Mouse (Mus musculus): Measurements from ENCODE around the gene Hoxb9. TPM values are rescaled to one million over a fixed set of nuclear protein-coding genes. Genes with fewer than 3 reads are reported as not detected.

Hoxb9 gene
- total and polyA plus RNA-seq, 2 experiments, result not detected

DNA sequence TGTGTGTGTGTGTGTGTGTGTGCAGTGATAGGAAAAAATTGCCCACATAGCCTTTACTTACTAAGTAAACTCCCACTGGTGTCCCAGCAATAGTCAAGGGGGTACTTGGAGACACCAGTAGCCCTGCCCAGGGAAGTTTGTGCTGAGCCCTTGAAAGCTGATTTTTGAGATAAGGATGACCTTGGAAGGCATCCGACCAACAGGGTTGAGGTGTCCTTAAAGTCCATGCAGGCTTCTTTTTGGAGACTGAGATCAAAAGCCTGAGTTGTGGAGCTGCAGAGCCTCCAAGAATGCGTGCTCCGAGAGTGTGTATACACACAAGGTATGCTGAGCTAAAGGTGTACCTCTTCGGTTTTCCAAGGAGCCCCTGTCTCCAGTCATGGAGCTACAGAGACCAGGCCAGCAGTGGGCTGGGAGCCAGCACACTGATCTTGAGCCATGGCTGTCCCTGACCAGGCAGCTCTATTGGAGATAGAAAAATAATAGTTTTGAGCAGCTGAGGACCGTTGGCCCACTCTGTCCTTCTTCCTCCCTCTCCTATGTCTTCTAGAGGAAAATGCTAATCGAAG is 8.9 kb upstream of the Hoxb9 start:
- no peaks in the 10 kb centered on the region for H3K36me3 ChIP-seq (ENCODE audit: control insufficient read depth, insufficient read depth, low read length)
- no peak overlapping the region for H3K4me3 ChIP-seq (ENCODE audit: insufficient read depth, low read depth, low read length)
- WGBS, result 13% methylated on average over 6 of the region's 6 CpGs
- no peak overlapping the region for H3K9ac ChIP-seq (ENCODE audit: low read depth, low read length)
- H3K27me3 ChIP-seq (ENCODE audit: control insufficient read depth, insufficient read depth, low read length), result peaks cover 19% of the 10 kb centered on the region; the same call in 1 of the 2 replicates
- H3K27ac ChIP-seq (replicated peaks; ENCODE audit: insufficient read depth, low read depth, low read length), result no peak overlapping the region
- DNase-seq (ENCODE audit: extremely low read depth, low read depth, low spot score), result no peak
- no peak for TF ChIP-seq POLR2A (IDR thresholded peaks at IDR 0.05; ENCODE audit: extremely low read depth, insufficient read depth, low read length)
- TF ChIP-seq CTCF (IDR thresholded peaks at IDR 0.05; ENCODE audit: low read depth, low read length), result no peak
- no peaks in the 10 kb centered on the region for H3K79me2 ChIP-seq (ENCODE audit: control insufficient read depth, insufficient read depth, low read length)
- H3K4me1 ChIP-seq (ENCODE audit: control insufficient read depth, insufficient read depth, low read length), result no peaks in the 10 kb centered on the region

DNA sequence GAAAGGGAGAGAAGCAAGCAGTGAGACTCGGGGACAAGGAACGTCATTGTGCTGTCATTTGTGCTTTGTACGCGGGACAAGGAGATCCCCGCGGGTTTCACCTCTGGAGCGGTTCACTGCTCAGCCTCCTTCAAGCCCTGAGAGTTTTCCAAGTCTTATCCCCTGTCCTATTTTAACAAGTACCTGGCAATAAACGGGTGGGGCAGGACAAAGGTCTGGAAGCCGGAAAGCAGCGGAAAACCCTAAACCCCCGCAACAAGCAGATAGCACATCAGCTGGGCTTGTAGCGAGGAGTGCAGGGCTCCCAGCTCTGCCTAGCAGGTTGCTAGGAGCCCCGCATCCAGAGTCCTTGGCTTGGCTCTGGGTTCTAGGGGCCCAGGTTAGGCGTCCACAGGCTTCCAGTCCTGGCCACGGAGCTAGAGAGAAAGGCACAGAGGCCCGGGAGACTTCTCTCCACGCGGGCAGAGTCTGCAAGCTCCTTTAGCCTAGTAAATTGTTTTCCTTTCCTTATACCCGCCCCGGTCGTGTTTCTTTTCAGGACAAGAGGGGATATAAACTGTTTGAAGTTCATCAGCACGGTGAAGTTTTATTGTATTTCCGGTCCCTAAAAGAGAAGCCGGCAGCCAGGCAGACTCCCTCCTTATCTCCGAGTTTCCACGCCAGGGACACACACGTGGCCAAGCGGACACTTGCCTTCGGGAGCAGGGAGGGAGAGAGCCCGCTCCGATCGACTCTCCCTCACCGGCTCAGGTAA is 7.4 kb upstream of the Hoxb9 start:
- H3K4me3 ChIP-seq (ENCODE audit: insufficient read depth, low read depth, low read length), result no peak overlapping the region
- H3K4me1 ChIP-seq (ENCODE audit: control insufficient read depth, insufficient read depth, low read length), result no peaks in the 10 kb centered on the region
- H3K79me2 ChIP-seq (ENCODE audit: control insufficient read depth, insufficient read depth, low read length), result no peaks in the 10 kb centered on the region
- H3K27me3 ChIP-seq (ENCODE audit: control insufficient read depth, insufficient read depth, low read length), result peaks cover 22% of the 10 kb centered on the region; the same call in 1 of the 2 replicates
- no peaks in the 10 kb centered on the region for H3K36me3 ChIP-seq (ENCODE audit: control insufficient read depth, insufficient read depth, low read length)
- H3K9ac ChIP-seq (ENCODE audit: low read depth, low read length), result no peak overlapping the region
- no peak for DNase-seq (ENCODE audit: extremely low read depth, low read depth, low spot score)
- no peak overlapping the region for H3K27ac ChIP-seq (replicated peaks; ENCODE audit: insufficient read depth, low read depth, low read length)
- 4% methylated on average over 33 of the region's 33 CpGs for WGBS
- TF ChIP-seq POLR2A (IDR thresholded peaks at IDR 0.05; ENCODE audit: extremely low read depth, insufficient read depth, low read length), result no peak

DNA sequence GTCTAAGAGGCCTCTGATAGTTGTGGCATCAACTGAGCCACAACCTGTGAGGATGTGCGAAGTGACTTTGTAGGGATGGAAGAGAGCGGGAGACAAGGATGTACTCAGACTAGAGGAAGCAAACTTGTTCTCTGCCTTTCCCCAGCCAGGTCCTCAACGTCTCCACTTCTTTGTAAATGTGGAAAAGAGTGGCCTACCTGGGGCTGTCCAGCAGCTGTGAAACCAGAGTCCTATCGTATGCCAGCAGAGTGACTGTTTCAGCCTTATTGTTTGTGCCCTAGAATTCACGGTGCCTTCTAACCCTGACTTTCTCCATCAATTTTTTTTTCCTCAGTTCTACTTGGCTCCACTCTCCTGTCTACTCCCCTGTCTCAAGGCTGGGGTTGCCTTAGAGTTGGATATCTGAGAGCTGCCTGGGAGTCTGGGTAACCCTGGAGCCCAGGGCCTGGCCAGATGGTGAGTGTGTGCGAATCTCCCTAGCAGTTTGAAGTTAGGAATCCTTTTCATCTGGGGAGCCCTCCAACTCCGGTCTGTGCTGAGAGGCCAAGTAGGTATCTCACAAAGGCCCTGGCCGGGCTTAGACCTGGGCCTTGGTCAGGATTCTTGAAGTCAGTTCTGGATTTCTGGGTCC is 6.8 kb upstream of the Hoxb9 start:
- TF ChIP-seq CTCF (IDR thresholded peaks at IDR 0.05; ENCODE audit: low read depth, low read length) (no peak), POLR2A (IDR thresholded peaks at IDR 0.05; ENCODE audit: extremely low read depth, insufficient read depth, low read length) (no peak)
- Histone ChIP-seq H3K27me3 (ENCODE audit: control insufficient read depth, insufficient read depth, low read length) (peaks cover 23% of the 10 kb centered on the region; the same call in 1 of the 2 replicates), H3K9ac (ENCODE audit: low read depth, low read length) (no peak overlapping the region), H3K79me2 (ENCODE audit: control insufficient read depth, insufficient read depth, low read length) (no peaks in the 10 kb centered on the region), H3K36me3 (ENCODE audit: control insufficient read depth, insufficient read depth, low read length) (no peaks in the 10 kb centered on the region), H3K4me3 (ENCODE audit: insufficient read depth, low read depth, low read length) (no peak overlapping the region), H3K27ac (replicated peaks; ENCODE audit: insufficient read depth, low read depth, low read length) (no peak overlapping the region), H3K4me1 (ENCODE audit: control insufficient read depth, insufficient read depth, low read length) (no peaks in the 10 kb centered on the region)
- no peak for DNase-seq (ENCODE audit: extremely low read depth, low read depth, low spot score)
- 23% methylated on average over 8 of the region's 8 CpGs for WGBS

- Histone ChIP-seq H3K9ac (ENCODE audit: low read depth, low read length) (no peak overlapping the region), H3K27me3 (ENCODE audit: control insufficient read depth, insufficient read depth, low read length) (peaks cover 36% of the 10 kb centered on the region; the same call in 1 of the 2 replicates), H3K27ac (replicated peaks; ENCODE audit: insufficient read depth, low read depth, low read length) (no peak overlapping the region), H3K36me3 (ENCODE audit: control insufficient read depth, insufficient read depth, low read length) (no peaks in the 10 kb centered on the region), H3K79me2 (ENCODE audit: control insufficient read depth, insufficient read depth, low read length) (no peaks in the 10 kb centered on the region), H3K4me1 (ENCODE audit: control insufficient read depth, insufficient read depth, low read length) (no peaks in the 10 kb centered on the region; the same call in 1 of the 2 replicates), H3K4me3 (ENCODE audit: insufficient read depth, low read depth, low read length) (no peak overlapping the region)
- DNase-seq (ENCODE audit: extremely low read depth, low read depth, low spot score), result no peak
- 9% methylated on average over 7 of the region's 7 CpGs for WGBS
- TF ChIP-seq CTCF (IDR thresholded peaks at IDR 0.05; ENCODE audit: low read depth, low read length), result no peak
- TF ChIP-seq POLR2A (IDR thresholded peaks at IDR 0.05; ENCODE audit: extremely low read depth, insufficient read depth, low read length), result no peak
Measured at GRCm38 (mm10) chr11:96265954-96266353, 5.3 kb upstream of the Hoxb9 start.

GRCm38 (mm10) chr11:96267021-96267920 is 4.0 kb upstream of the Hoxb9 start:
- peaks cover 45% of the 10 kb centered on the region for H3K27me3 ChIP-seq (ENCODE audit: control insufficient read depth, insufficient read depth, low read length)
- WGBS, result 31% methylated on average over 7 of the region's 7 CpGs

More at GRCm38 (mm10) chr11:96267021-96267920, 4.0 kb upstream of the Hoxb9 start:
- H3K36me3 ChIP-seq (ENCODE audit: control insufficient read depth, insufficient read depth, low read length), result no peaks in the 10 kb centered on the region
- TF ChIP-seq CTCF (IDR thresholded peaks at IDR 0.05; ENCODE audit: low read depth, low read length), result no peak
- TF ChIP-seq POLR2A (IDR thresholded peaks at IDR 0.05; ENCODE audit: extremely low read depth, insufficient read depth, low read length), result no peak
- no peak overlapping the region for H3K4me3 ChIP-seq (ENCODE audit: insufficient read depth, low read depth, low read length)
- peaks cover 2% of the 10 kb centered on the region; the same call in 1 of the 2 replicates for H3K4me1 ChIP-seq (ENCODE audit: control insufficient read depth, insufficient read depth, low read length)
- no peak overlapping the region for H3K27ac ChIP-seq (replicated peaks; ENCODE audit: insufficient read depth, low read depth, low read length)
- no peaks in the 10 kb centered on the region for H3K79me2 ChIP-seq (ENCODE audit: control insufficient read depth, insufficient read depth, low read length)
- H3K9ac ChIP-seq (ENCODE audit: low read depth, low read length), result no peak overlapping the region
- DNase-seq (ENCODE audit: extremely low read depth, low read depth, low spot score), result no peak
